Mouse (Mus musculus): ENCODE measurements around the gene Plek2.

- TF ChIP-seq EP300 (IDR thresholded peaks at IDR 0.05; ENCODE audit: low read depth), result no peak
- no peak for TF ChIP-seq CTCF (IDR thresholded peaks at IDR 0.05; ENCODE audit: low read depth)
Observed at GRCm38 (mm10) chr12:78848246-78848645, 58.5 kb downstream of the Plek2 start.

Data from heart, postnatal 0 days (tissue).